Mouse (Mus musculus) right cerebral cortex, postnatal 36 days (tissue): ENCODE measurements around the gene Lax1.

Experiments used
- DNase-seq, 2 experiments: peaks; one replicate each; pipeline ENCODE4 v3.0.0; 2022; ENCODE audit warnings: low spot score in 2 of 2, mixed read lengths in 1 of 2

Gene Lax1

DNA sequence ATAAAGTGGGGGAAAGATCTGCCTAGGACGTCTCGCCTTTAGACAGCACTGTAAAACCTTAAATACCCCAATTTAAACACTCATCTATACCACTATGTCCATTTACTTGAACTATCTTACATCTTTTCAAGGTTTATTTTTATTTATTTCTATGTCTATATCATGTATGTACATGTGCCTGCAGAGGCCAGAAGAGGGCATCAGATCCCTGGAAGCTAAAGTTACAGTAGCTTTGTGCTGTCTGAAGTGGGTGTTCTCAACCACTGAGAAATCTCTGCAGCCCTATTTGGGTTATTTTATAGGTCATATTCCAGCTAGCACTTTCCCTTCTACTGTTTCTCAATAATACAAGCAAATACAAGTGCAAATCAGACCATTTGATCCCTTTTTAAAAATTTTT, 57.7 kb downstream of the Lax1 start:
- DNase-seq: no peak
